Mouse (Mus musculus) macrophage (primary cell): ENCODE data around the gene Sema4b. TPM values are rescaled to one million over a fixed set of nuclear protein-coding genes. Genes with fewer than 3 reads are reported as not detected.

ENCODE experiments used
- H3K27ac ChIP-seq: fragments of 350-480 bp; formaldehyde crosslinking; 2 replicates; pipeline ENCODE4 v1.9.0; 2021
- H3K36me3 ChIP-seq: fragments of 350-480 bp; formaldehyde crosslinking; 2 replicates; pipeline ENCODE4 v1.9.0; 2021; ENCODE audit errors: inconsistent target
- H3K4me3 ChIP-seq: fragments of 350-480 bp; formaldehyde crosslinking; 2 replicates; pipeline ENCODE4 v1.9.0; 2021; ENCODE audit errors: inconsistent target
- H3K79me2 ChIP-seq: fragments of 350-480 bp; formaldehyde crosslinking; 2 replicates; pipeline ENCODE4 v1.9.0; 2021; ENCODE audit errors: inconsistent target
- WGBS: methylation state at CpG from one replicate; pipeline ENCODE4 v1.1.7; 2026; ENCODE audit warnings: inconsistent platforms; ENCODE audit not compliant: missing documents; 5-methylcytosine and 5-hydroxymethylcytosine counted together
- polyA plus RNA-seq: library from polyadenylated mRNA; stranded (reverse); fragments of 250-400 nt; gene quantifications from 3 replicates; pipeline ENCODE4 v1.2.4, GENCODE M21; 2018; ENCODE audit warnings: inconsistent platforms

Gene Sema4b
- polyA plus RNA-seq, 1 experiment from 2014 or later, result 10.0 TPM

DNA sequence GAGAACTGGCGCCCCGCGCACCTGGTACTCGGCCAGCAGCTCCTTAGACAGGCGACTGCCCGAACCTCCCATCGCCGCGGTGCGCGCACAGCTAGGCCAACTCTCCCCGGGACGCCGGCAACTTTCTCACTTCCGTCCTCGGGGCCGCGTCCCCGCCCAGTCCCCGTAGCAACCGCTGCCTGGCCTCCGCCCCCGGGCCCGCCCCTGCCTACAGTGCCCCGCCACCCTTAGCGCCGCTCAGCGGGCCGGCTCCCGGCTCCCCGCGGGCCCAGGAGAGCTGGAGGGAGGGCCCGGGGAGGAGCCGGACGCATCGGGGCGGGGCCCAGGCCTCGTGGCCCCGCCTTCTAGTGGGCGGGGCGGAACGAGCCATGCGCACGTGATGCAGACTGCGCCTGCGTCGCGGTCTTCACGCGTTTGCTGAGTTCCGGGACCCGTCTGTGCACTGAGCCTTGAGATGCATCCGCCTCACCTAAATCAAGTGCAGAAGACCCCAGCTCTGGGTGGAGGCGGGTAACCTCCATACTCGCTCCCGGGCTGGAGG lies 45.9 kb downstream of the Sema4b start, which contains the start of the genes Cib1 and Gdpgp1:
Cib1 (minus strand) TSS at position 325 of the 541 bp plus-strand sequence.
Gdpgp1 (plus strand) TSS at position 377 of the 541 bp plus-strand sequence.
- Histone ChIP-seq H3K4me3 (peak within 1 kb of the TSS; percentile 90), H3K36me3 (peaks cover 13% of the 10 kb centered on the region; the same call in 1 of the 2 replicates), H3K27ac (peak within 1 kb of the TSS; percentile 37), H3K79me2 (peaks cover 50% of the 10 kb centered on the region)
- under 1% methylated on average over 48 of the region's 56 CpGs for WGBS

DNA sequence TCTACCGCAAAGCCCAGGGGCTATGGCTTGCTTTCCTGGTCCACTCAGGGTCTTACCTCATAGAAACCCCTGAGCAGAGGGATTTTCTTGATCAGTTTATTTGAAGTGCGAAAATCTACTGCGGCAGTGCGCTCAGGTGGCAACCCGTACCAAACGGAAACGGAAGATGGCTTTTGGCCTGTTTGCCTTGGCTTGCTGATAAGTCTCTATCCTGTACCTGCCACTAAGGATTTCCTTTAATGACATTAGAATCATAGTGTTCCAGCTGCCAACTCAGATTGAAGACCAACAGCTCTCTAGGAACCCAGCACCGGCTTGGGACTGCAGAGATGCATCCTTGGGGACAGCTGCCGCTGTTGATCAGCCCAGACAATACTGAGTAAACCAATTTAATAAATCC lies 47.2 kb downstream of the Sema4b start:
- H3K79me2 ChIP-seq, result peaks cover 50% of the 10 kb centered on the region
- WGBS, result 55% methylated on average over 9 of the region's 9 CpGs
- peak overlapping the region; percentile 90; the same call in 1 of the 2 replicates for H3K4me3 ChIP-seq
- no peak overlapping the region for H3K27ac ChIP-seq
- peaks cover 8% of the 10 kb centered on the region; the same call in 1 of the 2 replicates for H3K36me3 ChIP-seq

DNA sequence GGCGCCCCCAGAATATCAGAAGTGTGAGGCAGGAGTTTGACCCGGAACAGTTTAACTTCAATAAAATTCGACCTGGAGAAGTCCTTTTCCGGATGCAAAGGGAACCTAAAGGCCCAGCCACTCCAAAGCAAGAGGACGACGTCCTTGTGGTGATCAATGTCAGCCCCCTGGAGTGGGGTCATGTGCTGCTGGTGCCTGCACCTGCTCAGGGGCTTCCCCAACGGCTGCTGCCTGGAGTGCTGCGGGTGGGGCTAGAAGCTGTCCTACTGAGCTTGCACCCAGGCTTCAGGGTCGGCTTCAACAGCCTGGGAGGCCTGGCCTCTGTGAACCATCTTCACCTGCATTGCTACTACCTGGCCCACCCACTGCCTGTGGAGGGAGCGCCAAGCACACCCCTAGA lies 51.9 kb downstream of the Sema4b start:
- no peak overlapping the region for H3K27ac ChIP-seq
- H3K79me2 ChIP-seq, result peaks cover 33% of the 10 kb centered on the region
- no peak overlapping the region for H3K4me3 ChIP-seq
- H3K36me3 ChIP-seq, result peaks cover 19% of the 10 kb centered on the region; the same call in 1 of the 2 replicates
- 96% methylated on average over 10 of the region's 10 CpGs for WGBS

DNA sequence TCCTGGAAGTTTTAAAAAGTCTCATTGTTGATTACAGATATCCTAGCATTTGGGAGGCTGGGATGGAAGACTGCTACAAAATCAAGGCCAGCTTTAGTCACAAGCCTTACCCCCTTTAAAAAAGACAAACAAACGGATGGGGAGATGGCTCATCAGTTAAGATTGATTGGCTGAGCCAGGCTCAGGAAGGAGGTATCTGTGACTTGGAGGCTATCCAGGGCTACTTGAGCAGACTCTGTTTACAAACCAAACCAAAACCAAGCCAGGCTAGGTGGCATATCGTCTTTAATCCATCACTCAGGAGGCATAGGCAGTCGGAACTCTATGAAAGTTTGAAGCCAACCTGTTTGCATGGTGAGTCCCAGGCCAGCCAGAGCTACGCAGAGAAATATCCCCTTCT lies 55.0 kb downstream of the Sema4b start:
- H3K4me3 ChIP-seq, result no peak overlapping the region
- WGBS, result 92% methylated on average over 4 of the region's 4 CpGs
- no peak overlapping the region for H3K27ac ChIP-seq
- peaks cover 19% of the 10 kb centered on the region; the same call in 1 of the 2 replicates for H3K36me3 ChIP-seq
- peaks cover 5% of the 10 kb centered on the region; the same call in 1 of the 2 replicates for H3K79me2 ChIP-seq

- WGBS, result 98% methylated on average over 4 of the region's 4 CpGs
- H3K79me2 ChIP-seq, result no peaks in the 10 kb centered on the region
These were observed 58.2 kb downstream of the Sema4b start for GRCm38 (mm10) chr7:80244851-80245250.

DNA sequence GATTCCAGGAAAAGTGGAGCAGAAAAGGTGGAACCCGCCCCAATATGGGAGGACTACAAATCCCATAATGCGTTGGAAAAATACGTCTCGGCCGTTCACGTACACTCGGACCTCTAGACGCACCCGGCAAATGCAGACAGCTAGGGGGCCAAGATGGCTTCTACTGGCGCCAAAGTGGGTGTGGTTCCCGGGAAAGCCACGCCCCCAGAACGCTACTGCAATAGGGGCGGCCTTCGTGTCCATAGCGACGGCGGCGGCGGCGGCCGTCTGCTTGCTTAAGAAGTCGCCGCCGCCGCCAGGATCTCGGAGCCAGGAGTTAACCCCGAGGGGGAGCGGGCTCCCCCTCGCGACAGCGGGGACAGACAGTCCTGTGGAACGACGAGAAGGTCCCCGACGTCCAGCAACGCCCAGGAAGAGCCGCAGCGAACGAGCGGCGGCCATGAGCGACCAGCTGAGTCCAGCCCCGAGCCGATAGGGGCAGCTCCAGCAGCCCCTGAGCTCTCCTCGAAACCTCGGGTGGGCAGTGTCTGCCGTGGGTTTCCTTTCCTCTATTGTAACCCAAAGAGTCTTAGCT lies 59.6 kb downstream of the Sema4b start, which contains the start of gene Ttll13:
Ttll13 (plus strand) TSS at position 229 of the 574 bp plus-strand sequence.
- no peaks in the 10 kb centered on the region for H3K79me2 ChIP-seq
- H3K36me3 ChIP-seq, result no peaks in the 10 kb centered on the region
- H3K27ac ChIP-seq, result peak within 1 kb of the TSS; percentile 35
- peak within 1 kb of the TSS; percentile 35 for H3K4me3 ChIP-seq
- WGBS, result 0% methylated on average over 41 of the region's 48 CpGs

More at GRCm38 (mm10) chr7:80244851-80245250, 58.2 kb downstream of the Sema4b start:
- Histone ChIP-seq H3K27ac (no peak overlapping the region), H3K4me3 (no peak overlapping the region), H3K36me3 (0 out of 2 replicates have a peak, but pooled peaks cover 4% of the 10 kb centered on the region)

DNA sequence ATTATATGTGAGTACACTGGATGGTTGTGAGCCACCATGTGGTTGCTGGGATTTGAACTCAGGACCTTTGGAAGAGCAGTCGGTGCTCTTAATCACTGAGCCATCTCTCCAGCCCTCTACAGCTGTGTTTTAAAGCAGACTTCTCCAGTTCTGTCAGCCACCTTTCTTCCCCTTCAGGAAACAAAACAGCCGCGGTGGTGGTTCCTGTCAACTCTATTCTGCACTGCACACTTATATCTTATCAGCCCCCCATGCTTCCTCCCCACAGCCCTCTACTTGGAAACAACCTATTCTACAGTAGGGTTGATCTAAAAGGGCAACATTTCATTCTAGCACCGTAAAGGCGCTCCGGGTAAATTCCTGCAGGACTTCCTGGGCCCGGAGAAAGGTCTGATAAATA lies 60.2 kb downstream of the Sema4b start:
- peak overlapping the region; percentile 35 for H3K4me3 ChIP-seq
- 31% methylated on average over 7 of the region's 7 CpGs for whole genome bisulfite sequencing

DNA sequence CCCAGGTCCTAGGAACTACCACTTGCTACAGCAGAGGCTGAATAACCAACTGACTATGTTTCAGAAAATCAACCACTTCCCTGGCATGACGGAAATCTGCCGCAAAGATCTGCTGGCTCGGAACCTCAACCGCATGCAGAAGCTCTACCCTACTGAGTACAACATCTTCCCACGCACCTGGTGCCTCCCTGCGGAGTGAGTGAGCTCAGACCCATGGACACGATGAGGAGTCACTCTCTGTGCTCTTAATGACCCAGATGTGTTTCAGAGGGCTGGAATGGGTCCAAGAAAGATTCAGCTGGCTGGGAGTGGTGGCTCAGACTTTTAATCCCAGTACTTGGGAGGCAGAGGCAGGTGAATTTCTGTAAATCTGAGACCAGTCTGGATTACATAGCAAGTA lies 65.8 kb downstream of the Sema4b start:
- no peak overlapping the region for H3K27ac ChIP-seq
- no peaks in the 10 kb centered on the region for H3K79me2 ChIP-seq
- H3K36me3 ChIP-seq, result no peaks in the 10 kb centered on the region
- WGBS, result 89% methylated on average over 7 of the region's 7 CpGs
- H3K4me3 ChIP-seq, result no peak overlapping the region

More for the DNA sequence above, 60.2 kb downstream of the Sema4b start:
- Histone ChIP-seq H3K79me2 (no peaks in the 10 kb centered on the region), H3K27ac (no peak overlapping the region), H3K36me3 (no peaks in the 10 kb centered on the region)

- Histone ChIP-seq H3K36me3 (no peaks in the 10 kb centered on the region), H3K4me3 (no peak overlapping the region), H3K79me2 (no peaks in the 10 kb centered on the region), H3K27ac (no peak overlapping the region)
- WGBS, result 96% methylated on average over 11 of the region's 11 CpGs
These were observed 66.2 kb downstream of the Sema4b start for GRCm38 (mm10) chr7:80252886-80253285.

DNA sequence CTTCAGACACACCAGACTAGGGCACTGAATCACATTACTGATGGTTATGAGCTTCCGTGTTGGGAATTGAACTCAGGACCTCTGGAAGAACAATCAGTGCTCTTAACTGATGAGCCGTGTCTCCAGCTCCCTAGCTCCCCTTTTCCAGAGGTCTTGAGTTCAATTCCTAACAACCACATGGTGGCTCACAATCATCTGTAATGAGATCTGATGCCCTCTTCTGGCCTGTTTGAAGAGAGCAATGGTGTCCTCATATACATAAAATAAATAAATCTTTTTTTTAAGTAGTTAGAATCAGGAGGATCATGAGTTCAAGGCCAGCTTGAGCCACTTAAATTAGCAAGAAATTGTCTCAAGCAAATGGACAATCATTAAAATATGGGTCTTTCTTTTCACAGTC lies 69.3 kb downstream of the Sema4b start:
- Histone ChIP-seq H3K36me3 (no peaks in the 10 kb centered on the region), H3K4me3 (no peak overlapping the region), H3K27ac (no peak overlapping the region), H3K79me2 (no peaks in the 10 kb centered on the region; the same call in 1 of the 2 replicates)
- WGBS, result 67% methylated on average over 2 of the region's 2 CpGs

GRCm38 (mm10) chr7:80257706-80258105 lies 71.1 kb downstream of the Sema4b start:
- no peak overlapping the region for H3K27ac ChIP-seq
- no peak overlapping the region for H3K4me3 ChIP-seq
- peaks cover 16% of the 10 kb centered on the region for H3K79me2 ChIP-seq
- no peaks in the 10 kb centered on the region for H3K36me3 ChIP-seq
- WGBS, result 94% methylated on average over 2 of the region's 2 CpGs

DNA sequence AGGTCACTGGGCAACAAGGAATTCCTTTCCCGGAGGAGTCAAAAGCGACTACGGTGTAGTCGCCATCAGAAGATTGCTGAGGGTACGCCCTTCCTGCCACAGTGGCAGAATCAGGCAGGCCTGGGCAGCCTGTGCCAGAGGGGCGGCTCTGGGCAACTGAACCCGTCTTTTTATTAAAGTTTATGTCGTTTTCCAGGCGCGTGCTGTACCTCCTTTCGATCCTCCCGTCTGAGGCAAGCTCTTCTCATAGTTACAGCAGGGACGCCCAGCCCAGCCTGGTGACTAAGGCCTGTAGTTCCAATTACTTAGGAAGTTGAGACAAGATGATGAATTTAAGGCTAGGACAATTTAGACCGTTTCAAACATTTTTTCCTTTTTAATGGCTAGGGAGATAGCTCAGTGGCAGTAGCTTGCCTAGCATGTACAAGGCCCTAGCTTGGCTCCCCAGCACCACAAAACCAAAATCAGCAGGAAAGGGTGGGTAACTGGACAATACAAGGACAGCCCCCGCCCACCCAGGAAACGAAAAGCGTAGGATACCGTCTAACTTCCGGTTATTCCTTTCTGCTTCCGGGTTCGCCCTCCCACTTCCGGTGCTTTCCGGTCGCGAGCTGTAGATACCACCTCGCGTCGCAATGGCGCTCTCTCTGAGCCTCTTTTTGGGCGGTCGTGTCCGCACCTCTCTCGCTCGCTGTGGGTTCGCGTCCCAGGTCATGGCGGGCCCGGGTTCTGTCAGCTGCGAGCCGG lies 74.2 kb downstream of the Sema4b start, which contains the start of gene Ngrn:
Ngrn (plus strand) TSS at position 591 of the 747 bp plus-strand sequence.
- H3K27ac ChIP-seq, result peak within 1 kb of the TSS; percentile 46
- 30% methylated on average over 39 of the region's 40 CpGs for WGBS

GRCm38 (mm10) chr7:80261372-80261990 lies 74.8 kb downstream of the Sema4b start:
- peaks cover 29% of the 10 kb centered on the region for H3K79me2 ChIP-seq
- H3K4me3 ChIP-seq, result peak overlapping the region; percentile 84
- WGBS, result under 1% methylated on average over 31 of the region's 32 CpGs
- peaks cover 24% of the 10 kb centered on the region; the same call in 1 of the 2 replicates for H3K36me3 ChIP-seq
- H3K27ac ChIP-seq, result peak overlapping the region; percentile 46

More for the DNA sequence above, 74.2 kb downstream of the Sema4b start, which contains the start of gene Ngrn:
- peaks cover 29% of the 10 kb centered on the region for H3K79me2 ChIP-seq
- peaks cover 20% of the 10 kb centered on the region; the same call in 1 of the 2 replicates for H3K36me3 ChIP-seq
- peak within 1 kb of the TSS; percentile 84 for H3K4me3 ChIP-seq

DNA sequence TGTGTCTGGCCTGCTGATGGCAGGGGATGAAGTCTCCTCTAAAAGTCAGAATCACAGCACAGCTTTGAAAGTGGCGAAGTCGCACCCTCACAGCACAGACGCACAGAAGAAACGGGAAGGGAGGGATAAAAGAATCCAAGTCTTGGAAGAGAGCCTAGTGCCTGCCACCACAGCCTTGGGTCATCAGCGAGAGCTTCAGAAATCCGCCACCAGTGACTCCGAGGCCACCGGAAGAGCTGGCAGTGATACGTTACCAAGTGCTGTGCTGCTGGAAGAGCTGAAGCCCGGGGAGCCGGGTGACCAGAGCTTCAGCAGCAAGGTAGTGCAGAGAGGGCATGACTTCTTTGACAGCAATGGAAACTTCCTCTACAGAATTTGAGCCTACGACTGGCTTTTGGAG lies 78.0 kb downstream of the Sema4b start:
- Histone ChIP-seq H3K79me2 (peaks cover 29% of the 10 kb centered on the region), H3K36me3 (peaks cover 24% of the 10 kb centered on the region; the same call in 1 of the 2 replicates), H3K4me3 (no peak overlapping the region), H3K27ac (no peak overlapping the region)
- 96% methylated on average over 12 of the region's 12 CpGs for WGBS
